Mouse (Mus musculus): ENCODE results near the gene Lpgat1. TPM values are rescaled to one million over a fixed set of nuclear protein-coding genes. Genes with fewer than 3 reads are reported as not detected.
A peak's percentile ranks its signal among the peaks of the same experiment; 100 is the strongest.

The Lpgat1 gene
- total and polyA plus RNA-seq, 3 experiments, result 15.3 to 40.0 (median 31.8) TPM

DNA sequence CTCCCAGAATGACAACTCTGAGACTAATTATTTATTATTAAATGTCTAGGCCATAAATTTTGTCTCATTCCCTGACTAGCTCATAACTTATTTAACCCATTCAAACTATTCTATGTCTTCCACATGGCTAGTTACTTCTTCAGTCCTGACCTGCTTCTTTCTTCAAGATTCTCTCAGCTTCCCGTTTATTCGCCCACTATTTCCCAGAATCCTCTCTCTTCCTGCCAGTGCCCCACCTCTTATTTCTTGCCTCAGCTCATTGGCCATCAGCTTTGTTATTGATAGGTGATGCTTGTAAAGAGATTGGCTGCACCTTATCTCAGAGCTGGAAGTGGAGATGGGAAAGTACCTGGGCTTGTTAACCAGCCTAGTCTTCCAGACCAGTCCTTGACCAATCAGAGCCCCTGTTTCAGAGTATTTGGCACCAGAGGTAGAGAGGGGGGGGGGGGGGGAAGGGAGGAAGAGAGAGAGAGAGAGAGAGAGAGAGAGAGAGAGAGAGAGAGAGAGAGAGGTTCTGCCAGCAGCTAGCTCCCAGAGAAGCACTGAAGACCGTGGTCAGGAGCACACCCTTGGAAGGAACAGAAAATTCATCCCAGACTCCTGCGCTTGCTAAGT lies 5.3 kb upstream of the Lpgat1 start:
- Histone ChIP-seq H3K27ac (ENCODE audit: insufficient read depth, low read depth) (no peak overlapping the region), H3K9me3 (replicated peaks; ENCODE audit: low read length) (no peaks in the 10 kb centered on the region), H3K79me2 (replicated peaks; ENCODE audit: control insufficient read depth, extremely low read depth, insufficient read depth, poor library complexity, severe bottlenecking) (no peaks in the 10 kb centered on the region; the same call in 1 of the 2 replicates), H3K36me3 (replicated peaks in 1 of 2; ENCODE audit: control insufficient read depth in 1 of 2, insufficient read depth in 1 of 2, low read length in 1 of 2) (no peaks in the 10 kb centered on the region), H3K9ac (ENCODE audit: insufficient read depth, low read depth) (peak overlapping the region; percentile 67), H3K27me3 (replicated peaks) (no peaks in the 10 kb centered on the region), H3K4me3 (replicated peaks in 1 of 3; ENCODE audit: low read depth in 2 of 3, low read length in 2 of 3, poor library complexity in 1 of 3) (peak overlapping the region; percentile 26 to 70 (median 58)), H3K4me2 (ENCODE audit: insufficient read depth, low read depth, poor library complexity, severe bottlenecking) (peak overlapping the region; percentile 99), H3K4me1 (ENCODE audit: control insufficient read depth in 1 of 2, insufficient read depth in 2 of 2) (peaks cover 3 to 48% of the 10 kb centered on the region in 2 experiments; a peak in 3 of 4 replicates)
- in situ Hi-C loops (cut with MboI; ENCODE audit: low pct_ligation_motif_present, low pct_unique_long_range_greater_than_20kb, low sequenced_read_pairs) (loop anchor here (25.0 kb wide), 1 partner anchor 100 kb away; no protein-coding TSS in a partner anchor), dilution Hi-C loops (cut with MboI; ENCODE audit: extremely low pct_ligation_motif_present, extremely low pct_unique_long_range_greater_than_20kb, low sequenced_read_pairs) (no loop called here)
- TF ChIP-seq E2F4 (IDR thresholded peaks at IDR 0.05; ENCODE audit: insufficient replicate concordance, low read depth, low read length) (no peak), ZC3H11A (IDR thresholded peaks at IDR 0.05; ENCODE audit: low read depth, low read length) (no peak), PAX5 (IDR thresholded peaks at IDR 0.05; ENCODE audit: low read length) (no peak), JUND (conservative IDR thresholded peaks at IDR 0.05; ENCODE audit: low read depth, low read length) (0 out of 2 replicates have a peak, but pooled peaks have one; percentile 29), IRF4 (IDR thresholded peaks at IDR 0.05; ENCODE audit: low read depth, low read length) (peak; percentile 25; the same call in 1 of the 2 replicates), MAFK (IDR thresholded peaks at IDR 0.05; ENCODE audit: insufficient replicate concordance, low read length) (no peak), EP300 (IDR thresholded peaks at IDR 0.05; ENCODE audit: low read length) (no peak), ZKSCAN1 (IDR thresholded peaks at IDR 0.05; ENCODE audit: borderline replicate concordance, low read depth, low read length) (no peak), SIN3A (IDR thresholded peaks at IDR 0.05; ENCODE audit: low read length) (peak; percentile 83), MXI1 (IDR thresholded peaks at IDR 0.05; ENCODE audit: low read depth, low read length) (peak; percentile 60), ZNF384 (IDR thresholded peaks at IDR 0.05; ENCODE audit: low read depth, low read length) (no peak), NRF1 (IDR thresholded peaks at IDR 0.05; ENCODE audit: low read depth, low read length) (no peak), MEF2A (IDR thresholded peaks at IDR 0.05; ENCODE audit: borderline replicate concordance, low read depth, low read length) (no peak), HCFC1 (IDR thresholded peaks at IDR 0.05; ENCODE audit: low read depth, low read length) (peak; percentile 82), RAD21 (IDR thresholded peaks at IDR 0.05; ENCODE audit: low read depth, low read length) (no peak; the same call in 1 of the 2 replicates), BHLHE40 (IDR thresholded peaks at IDR 0.05; ENCODE audit: low read depth, low read length) (no peak), CHD1 (IDR thresholded peaks at IDR 0.05; ENCODE audit: low read depth, low read length) (no peak), POLR2AphosphoS2 (IDR thresholded peaks at IDR 0.05; ENCODE audit: low read depth, low read length) (0 out of 2 replicates have a peak, but pooled peaks have one; percentile 8), GABPA (IDR thresholded peaks at IDR 0.05; ENCODE audit: insufficient replicate concordance, low read depth, low read length) (no peak), ELF1 (IDR thresholded peaks at IDR 0.05; ENCODE audit: low read depth, low read length) (peak; percentile 83), UBTF (IDR thresholded peaks at IDR 0.05; ENCODE audit: low read depth, low read length) (no peak), CHD2 (IDR thresholded peaks at IDR 0.05; ENCODE audit: low read length) (peak; percentile 67), USF1 (IDR thresholded peaks at IDR 0.05; ENCODE audit: low read depth, low read length) (no peak), SMC3 (IDR thresholded peaks at IDR 0.05; ENCODE audit: low read depth, low read length) (no peak), USF2 (conservative IDR thresholded peaks at IDR 0.05; ENCODE audit: low read depth, low read length) (no peak), MAZ (IDR thresholded peaks at IDR 0.05; ENCODE audit: low read depth, low read length) (peak; percentile 74; the same call in 1 of the 2 replicates), TBP (conservative IDR thresholded peaks at IDR 0.05; ENCODE audit: low read depth, low read length) (peak; percentile 93), JUN (IDR thresholded peaks at IDR 0.05; ENCODE audit: insufficient read depth, low read depth, low read length) (no peak), MYC (IDR thresholded peaks at IDR 0.05; ENCODE audit: low read depth, low read length) (0 out of 2 replicates have a peak, but pooled peaks have one; percentile 72), RCOR1 (conservative IDR thresholded peaks at IDR 0.05; ENCODE audit: low read depth, low read length) (no peak), ZMIZ1 (IDR thresholded peaks at IDR 0.05; ENCODE audit: low read depth, low read length) (peak; percentile 84; the same call in 1 of the 2 replicates), KAT2A (IDR thresholded peaks at IDR 0.05; ENCODE audit: insufficient replicate concordance, low read length) (peak; percentile 64; the same call in 1 of the 2 replicates), POLR2A (IDR thresholded peaks at IDR 0.05; ENCODE audit: low read depth, low read length) (peak; percentile 80), MAX (IDR thresholded peaks at IDR 0.05; ENCODE audit: low read length) (0 out of 2 replicates have a peak, but pooled peaks have one; percentile 44), NELFE (IDR thresholded peaks at IDR 0.05; ENCODE audit: low read depth, low read length) (peak; percentile 87), ETS1 (conservative IDR thresholded peaks at IDR 0.05; ENCODE audit: low read depth, low read length) (no peak), TCF12 (IDR thresholded peaks at IDR 0.05; ENCODE audit: low read depth, low read length) (peak; percentile 69), CTCF (conservative IDR thresholded peaks at IDR 0.05 in 1 of 2, IDR thresholded peaks at IDR 0.05 in 1 of 2; ENCODE audit: low read depth in 2 of 2, low read length in 2 of 2) (no peak)
- peak; percentile 96 for DNase-seq (ENCODE audit: extremely low read depth)

Data from CH12.LX (cell line).